Mouse (Mus musculus) megakaryocyte-erythroid progenitor cell, adult 5-6 weeks (primary cell): ENCODE measurements around the gene Apoa4. TPM values are rescaled to one million over a fixed set of nuclear protein-coding genes. Genes with fewer than 3 reads are reported as not detected.

Experiments used
- ATAC-seq: replicated peaks from 2 replicates; pipeline ENCODE4 v1.8.0; 2016; ENCODE audit warnings: mild to moderate bottlenecking, inconsistent platforms; ENCODE audit not compliant: severe bottlenecking, poor library complexity, low FRiP score, low TSS enrichment
- total RNA-seq, 2 experiments: library from RNA; stranded (forward) in 1 of 2; stranded (reverse) in 1 of 2; fragments of 200-1000, 215-1000 nt in 1 of 2; fragments of >200 nt in 1 of 2; fragmentation: Nextera tagmentation in 1 of 2; gene quantifications; 2 replicates each; pipeline ENCODE4 v1.2.3; 2014 to 2017

The Apoa4 gene
- total RNA-seq, 2 experiments from 2014 or later, result not detected

GRCm38 (mm10) chr9:46224101-46224500 lies 16.4 kb upstream of the Apoa4 start:
- ATAC-seq, result no peak

GRCm38 (mm10) chr9:46224945-46225660 lies 15.4 kb upstream of the Apoa4 start:
- ATAC-seq, result no peak

GRCm38 (mm10) chr9:46227064-46227614 lies 13.4 kb upstream of the Apoa4 start:
- no peak for ATAC-seq

DNA sequence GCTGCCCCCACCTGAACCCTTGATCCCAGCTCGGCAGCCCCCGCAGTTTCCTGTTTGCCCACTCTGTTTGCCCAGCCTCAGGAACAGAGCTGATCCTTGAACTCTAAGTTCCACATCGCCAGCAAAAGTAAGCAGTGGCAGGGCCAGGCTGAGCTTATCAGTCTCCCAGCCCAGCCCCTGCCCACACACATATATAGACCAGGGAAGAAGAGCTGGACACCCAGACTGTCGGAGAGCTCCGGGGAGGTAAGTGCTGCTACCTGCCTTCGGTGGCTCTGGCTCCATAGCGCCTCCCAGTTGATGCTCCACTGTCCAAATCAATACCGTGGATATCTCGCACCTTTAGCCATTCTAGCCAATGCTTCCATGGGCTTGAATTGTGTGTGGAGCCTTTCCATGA lies 12.0 kb upstream of the Apoa4 start, which contains the start of gene Apoa1:
Gene Apoa1, plus strand, starts transcription at position 90 of the 400 bp plus-strand sequence.
- ATAC-seq, result no peak

DNA sequence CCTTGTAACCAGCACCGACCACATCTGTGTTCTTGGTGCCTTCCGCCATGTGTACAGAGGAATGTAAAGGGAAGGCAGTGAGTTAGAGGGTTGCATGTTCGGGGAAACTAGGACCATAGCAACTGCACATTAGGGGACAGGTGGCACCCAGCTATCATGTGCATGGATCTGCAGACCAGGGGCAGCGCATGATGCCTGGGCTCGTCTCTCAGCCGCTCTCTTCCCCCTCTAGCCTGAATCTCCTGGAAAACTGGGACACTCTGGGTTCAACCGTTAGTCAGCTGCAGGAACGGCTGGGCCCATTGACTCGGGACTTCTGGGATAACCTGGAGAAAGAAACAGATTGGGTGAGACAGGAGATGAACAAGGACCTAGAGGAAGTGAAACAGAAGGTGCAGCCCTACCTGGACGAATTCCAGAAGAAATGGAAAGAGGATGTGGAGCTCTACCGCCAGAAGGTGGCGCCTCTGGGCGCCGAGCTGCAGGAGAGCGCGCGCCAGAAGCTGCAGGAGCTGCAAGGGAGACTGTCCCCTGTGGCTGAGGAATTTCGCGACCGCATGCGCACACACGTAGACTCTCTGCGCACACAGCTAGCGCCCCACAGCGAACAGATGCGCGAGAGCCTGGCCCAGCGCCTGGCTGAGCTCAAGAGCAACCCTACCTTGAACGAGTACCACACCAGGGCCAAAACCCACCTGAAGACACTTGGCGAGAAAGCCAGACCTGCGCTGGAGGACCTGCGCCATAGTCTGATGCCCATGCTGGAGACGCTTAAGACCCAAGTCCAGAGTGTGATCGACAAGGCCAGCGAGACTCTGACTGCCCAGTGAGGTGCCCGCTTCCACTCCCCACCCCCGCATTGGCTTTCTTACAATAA lies 10.7 kb upstream of the Apoa4 start:
- peak; percentile 89 for ATAC-seq

GRCm38 (mm10) chr9:46230450-46230975 lies 10.0 kb upstream of the Apoa4 start:
- ATAC-seq, result no peak

GRCm38 (mm10) chr9:46235196-46235595 lies 5.3 kb upstream of the Apoa4 start:
- no peak for ATAC-seq

- ATAC-seq, result no peak
These were observed 5.1 kb upstream of the Apoa4 start, which contains the start of gene Apoc3 for GRCm38 (mm10) chr9:46235596-46235648. Gene Apoc3 (minus strand): TSS chr9:46235636.

DNA sequence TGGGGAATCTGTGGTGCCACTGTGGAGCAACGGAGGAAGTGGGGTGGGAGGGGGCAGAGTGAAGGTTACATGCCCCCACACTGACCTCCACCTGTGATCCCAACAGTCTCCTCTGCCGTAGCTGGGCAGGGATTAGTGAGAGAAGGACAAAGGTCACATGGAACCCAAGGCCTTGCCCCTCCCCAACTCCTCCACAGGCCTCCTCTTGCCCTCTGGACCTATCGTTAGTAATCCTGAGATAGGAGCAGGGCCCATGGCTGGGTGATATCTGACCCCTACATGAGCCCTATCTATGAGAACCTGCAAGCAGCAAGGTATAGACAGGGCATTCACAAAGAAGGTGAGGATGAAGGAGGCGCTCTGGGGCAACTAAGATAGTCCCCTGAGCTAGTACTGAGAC lies 4.8 kb upstream of the Apoa4 start:
- no peak for ATAC-seq

- no peak for ATAC-seq
These were observed 1.6 kb upstream of the Apoa4 start for GRCm38 (mm10) chr9:46238850-46239249.

DNA sequence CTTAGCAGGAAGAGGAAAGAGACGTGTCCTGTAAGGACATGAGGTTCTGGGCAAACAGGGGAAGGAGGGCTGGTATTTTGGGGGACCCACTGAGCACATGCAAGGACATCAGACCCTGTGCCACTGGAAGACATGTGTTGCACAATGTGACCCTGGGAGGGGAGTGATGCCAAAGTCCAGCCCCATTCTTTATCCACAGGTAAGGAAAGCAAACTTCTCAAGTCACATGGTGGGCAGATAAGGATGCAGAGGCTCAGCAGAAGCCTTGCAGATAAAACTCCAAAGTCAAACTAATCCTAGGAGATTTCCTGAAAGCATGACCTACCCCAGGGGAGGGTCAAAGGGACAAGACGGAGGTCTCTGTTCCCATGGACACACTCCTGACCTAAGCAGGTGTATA lies 1.3 kb downstream of the Apoa4 start:
- ATAC-seq, result no peak

DNA sequence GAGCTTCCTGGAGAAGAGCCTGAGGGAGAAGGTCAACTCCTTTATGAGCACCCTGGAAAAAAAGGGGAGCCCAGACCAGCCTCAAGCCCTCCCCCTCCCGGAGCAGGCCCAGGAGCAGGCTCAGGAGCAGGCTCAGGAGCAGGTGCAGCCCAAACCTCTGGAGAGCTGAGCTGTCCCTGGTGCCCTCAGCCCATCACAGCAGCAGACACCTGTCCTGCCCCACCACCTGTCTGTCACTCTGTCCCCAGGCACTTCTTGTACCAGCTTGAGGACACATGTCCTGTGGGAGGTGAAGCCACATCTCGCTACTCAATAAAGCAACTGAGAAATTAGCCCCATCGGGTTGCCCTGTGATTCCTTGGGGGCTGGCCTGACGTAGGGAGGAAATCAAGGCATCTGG lies 2.6 kb downstream of the Apoa4 start:
- ATAC-seq, result no peak

GRCm38 (mm10) chr9:46243584-46243983 lies 3.1 kb downstream of the Apoa4 start:
- ATAC-seq, result no peak

DNA sequence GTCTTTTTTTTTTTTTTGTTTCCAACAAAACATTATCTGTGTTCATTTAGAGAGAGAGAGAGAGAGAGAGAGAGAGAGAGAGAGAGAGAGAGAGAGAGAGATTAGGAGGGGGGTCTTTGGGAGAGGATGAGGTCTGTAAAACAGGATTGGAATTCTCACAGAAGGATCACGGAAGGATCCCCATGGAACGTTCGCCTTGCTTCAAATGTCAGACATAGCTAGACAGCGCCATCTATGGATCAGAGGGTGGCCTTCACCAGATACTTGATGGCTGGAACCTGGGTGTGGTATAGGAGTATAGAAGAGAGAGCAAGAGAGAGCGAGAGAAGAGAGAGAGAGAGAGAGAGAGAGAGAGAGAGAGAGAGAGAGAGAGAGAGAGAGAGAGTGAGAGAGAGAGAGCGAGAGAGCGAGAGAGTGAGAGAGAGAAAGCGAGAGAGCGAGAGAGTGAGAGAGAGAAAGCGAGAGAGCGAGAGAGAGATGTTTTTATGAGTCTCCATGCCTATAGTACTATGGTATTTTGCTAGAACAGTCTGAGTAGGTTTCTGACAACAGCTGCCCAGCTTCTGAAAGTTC lies 6.3 kb downstream of the Apoa4 start:
- ATAC-seq, result peak; percentile 81

GRCm38 (mm10) chr9:46256177-46256576 lies 15.7 kb downstream of the Apoa4 start:
- no peak for ATAC-seq

- no peak for ATAC-seq
These were observed 16.3 kb downstream of the Apoa4 start for GRCm38 (mm10) chr9:46256658-46257385.

- ATAC-seq, result no peak
These were observed 17.1 kb downstream of the Apoa4 start for GRCm38 (mm10) chr9:46257546-46257945.

- no peak for ATAC-seq
These were observed 18.6 kb downstream of the Apoa4 start for GRCm38 (mm10) chr9:46259111-46259510.

GRCm38 (mm10) chr9:46261131-46261530 lies 20.6 kb downstream of the Apoa4 start:
- ATAC-seq, result no peak

- no peak for ATAC-seq
These were observed 27.9 kb downstream of the Apoa4 start, which contains the start of gene Apoa5 for GRCm38 (mm10) chr9:46268343-46268873. Gene Apoa5 (plus strand): TSS chr9:46268633.
